Mouse (Mus musculus): ENCODE data around the gene Tnfrsf14.

The Tnfrsf14 gene

DNA sequence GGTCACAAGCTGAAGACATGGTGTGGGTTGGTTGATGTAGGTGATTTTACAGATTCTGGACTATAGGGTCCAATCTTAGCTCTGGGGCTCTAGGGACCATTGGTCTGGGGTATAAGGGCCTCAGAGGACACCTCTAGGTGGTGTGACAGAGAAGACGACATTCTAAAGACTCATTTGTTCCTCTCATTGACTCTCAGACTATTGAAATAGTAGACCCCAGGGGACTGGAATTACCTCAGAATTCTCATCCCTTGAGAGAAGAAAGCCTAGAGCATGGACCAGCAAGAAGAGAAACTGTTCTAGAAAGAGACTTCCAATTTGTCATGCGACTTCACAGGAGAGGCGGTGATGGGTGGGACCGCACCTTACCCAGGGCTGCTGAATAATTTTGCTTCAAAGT is 14.1 kb downstream of the Tnfrsf14 start:
- DNase-seq, result no peak

DNA sequence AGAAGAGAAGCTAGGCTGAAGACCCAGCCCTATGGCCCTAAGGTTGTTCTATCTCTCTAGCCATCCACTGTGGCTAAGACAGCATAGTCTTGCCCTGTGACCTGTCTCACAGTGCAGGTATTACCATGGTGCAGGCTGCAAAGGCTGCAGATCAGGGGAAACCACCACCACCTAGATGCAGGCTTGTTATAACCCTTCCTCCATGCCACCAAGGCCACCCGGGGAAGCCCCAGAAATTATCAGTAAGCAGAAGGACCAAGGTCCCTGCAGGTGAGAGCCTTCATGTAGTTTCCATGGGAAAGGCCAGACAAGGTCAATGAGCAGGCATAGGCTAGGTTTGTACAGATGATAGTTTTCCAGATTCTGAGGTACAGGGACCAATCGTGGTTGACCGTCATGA is 14.5 kb downstream of the Tnfrsf14 start:
- DNase-seq, result no peak

DNA sequence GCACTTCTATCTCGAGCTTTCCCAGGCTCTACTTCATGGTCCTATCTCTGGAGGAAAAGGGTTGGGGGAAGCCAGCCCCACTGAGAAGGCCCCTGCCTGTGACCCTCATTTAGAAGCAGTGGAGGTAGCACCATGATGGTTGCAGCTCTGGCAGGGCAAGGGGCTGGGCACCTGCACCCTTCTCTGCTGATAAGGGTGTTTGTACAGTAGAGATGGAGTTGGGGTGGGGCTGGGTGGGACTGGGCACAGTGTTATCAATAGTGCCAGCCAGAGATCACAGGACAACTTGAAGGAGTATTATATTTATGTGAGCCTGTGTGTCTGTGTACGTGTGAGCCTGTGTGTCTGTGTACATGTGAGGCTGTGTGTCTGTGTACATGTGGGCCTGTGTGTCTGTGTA is 16.7 kb downstream of the Tnfrsf14 start:
- DNase-seq, result no peak

DNA sequence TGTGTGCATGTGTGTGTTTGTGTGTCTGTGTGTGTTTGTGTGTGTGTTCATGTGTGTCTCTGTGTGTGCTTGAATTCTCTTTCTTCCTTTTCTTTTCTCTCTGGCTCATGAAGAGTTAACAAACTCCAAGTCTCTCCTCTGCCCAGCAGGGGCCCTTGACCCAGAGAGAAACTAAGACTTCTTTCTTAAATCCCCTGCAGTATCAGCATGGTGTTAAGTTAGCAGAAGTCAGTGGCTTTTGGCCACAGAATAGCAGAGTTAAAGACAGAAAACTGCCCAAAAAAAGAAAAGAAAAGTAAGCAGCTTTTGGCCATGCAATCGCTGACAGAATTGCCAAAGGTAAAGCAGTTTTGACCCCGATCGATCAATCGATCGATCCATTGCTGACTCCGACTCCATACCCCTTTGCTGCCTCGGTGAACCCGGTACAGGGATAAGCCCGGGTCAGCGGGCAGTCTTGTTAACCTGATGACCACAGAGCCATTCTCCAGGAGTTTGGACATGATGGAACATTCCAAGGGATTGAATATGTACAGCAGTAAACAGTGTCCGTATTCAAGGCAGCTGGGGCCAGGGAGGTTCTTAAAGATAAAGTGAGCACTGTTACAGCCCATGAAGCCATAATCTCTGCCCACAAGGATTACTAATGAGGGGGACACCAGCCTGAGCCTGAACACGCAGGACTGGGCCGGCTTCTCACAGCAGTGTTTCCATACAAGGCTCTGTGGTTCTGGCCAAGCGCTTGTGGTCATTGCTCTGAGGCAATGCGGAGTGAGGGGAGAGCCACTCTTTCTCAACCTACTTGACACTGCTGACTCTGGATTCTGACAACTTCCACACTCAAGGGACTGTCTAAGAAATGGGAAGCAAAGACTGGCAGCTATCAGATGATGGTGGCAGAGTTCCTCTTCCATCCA is 17.5 kb downstream of the Tnfrsf14 start:
- DNase-seq, result no peak

DNA sequence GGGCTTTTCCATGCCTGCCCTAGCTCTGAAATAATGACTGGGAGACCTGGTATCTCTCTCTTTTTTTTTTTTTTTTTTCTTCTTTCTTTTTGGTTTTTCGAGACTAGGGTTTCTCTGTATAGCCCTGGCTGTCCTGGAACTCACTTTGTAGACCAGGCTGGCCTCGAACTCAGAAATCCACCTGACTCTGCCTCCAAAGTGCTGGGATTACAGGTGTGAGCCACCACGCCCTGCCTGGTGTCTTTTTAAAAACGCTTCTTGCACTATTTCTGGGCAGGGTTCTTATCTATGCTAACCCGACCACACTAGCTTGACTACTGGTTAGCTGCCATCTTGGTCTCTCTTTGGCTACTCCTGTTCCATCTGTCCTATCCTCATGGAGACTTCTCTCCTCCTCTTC is 19.9 kb downstream of the Tnfrsf14 start:
- no peak for DNase-seq

DNA sequence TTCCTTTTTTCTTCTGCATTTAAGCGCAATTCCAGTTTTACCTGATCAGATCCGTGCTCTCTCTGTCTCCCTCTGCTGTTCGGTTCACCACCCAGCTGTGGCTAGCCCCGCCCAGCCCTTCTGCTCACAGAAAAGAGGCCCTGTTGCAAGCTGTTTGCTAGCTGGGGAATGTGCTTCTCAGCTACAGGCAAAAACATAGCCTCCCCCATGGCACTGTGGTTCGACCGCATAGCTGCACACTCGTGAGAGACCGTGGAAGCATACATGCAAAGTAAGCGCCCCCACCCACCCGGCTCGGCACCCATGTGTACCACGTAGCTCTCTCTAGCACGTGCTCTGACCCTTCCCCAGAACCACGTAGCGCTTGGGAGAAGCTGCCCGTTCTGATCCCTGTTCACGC is 20.5 kb downstream of the Tnfrsf14 start:
- DNase-seq, result peak; percentile 73

DNA sequence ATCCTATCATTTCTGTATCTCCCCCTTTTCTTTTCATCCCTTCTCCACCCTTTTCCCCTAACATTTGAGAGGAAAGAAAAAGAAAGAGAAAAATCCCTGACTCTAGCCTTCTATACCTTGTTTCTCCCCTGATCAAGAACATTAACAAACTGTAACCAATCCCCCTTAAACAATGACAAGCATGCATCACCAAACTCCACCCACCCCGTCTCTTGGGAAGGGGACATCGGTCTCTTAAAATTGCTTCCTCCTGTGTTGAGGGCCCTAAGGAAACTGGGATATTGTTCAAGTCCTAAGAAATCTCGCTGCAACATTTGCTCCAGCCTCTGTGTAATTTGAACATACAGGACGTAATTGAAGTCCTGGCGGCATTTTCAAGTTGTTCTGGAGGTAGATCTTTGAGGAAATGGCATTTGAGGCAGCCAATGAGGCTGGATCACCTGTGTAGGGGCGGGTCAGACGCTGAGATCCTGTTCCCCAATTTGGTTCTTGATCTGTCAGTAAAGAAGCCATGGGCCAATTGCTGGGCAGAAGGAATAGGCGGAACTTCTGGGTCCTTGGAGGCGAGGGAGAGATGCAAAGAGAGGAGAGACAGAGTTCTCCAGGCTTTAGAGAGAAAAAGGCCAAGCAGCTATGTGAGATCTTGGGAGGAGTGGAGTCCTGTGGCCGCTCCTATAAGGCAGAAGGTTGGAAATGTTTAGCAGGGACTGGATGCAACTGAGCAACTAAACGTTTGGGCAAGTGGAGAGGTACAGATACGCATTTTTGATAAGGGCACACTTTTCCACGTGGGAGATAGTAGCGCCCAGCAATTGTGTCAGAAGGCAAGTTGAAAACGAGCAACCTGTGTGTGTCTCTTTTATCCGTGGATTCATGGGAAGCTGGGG is 23.9 kb downstream of the Tnfrsf14 start:
- DNase-seq, result peak; percentile 65

DNA sequence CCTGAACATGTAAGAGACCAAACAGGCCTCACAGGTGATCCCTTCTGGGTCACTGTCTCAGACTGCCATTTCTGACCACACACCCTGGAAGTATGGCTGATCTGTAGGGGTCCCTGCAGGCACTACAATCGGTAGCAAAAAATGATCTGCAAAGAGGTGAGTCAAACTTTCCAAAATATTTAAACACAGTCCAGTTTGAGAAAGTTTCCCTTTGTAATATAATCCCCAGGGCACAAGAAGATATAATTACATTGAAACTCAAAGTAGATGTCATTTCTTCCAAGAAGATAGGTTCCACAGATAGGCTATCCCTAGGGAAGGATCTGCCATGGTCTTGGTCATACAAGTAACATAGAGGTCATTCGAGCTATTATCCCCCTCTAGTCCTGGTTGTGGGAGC is 26.0 kb downstream of the Tnfrsf14 start:
- no peak for DNase-seq

DNA sequence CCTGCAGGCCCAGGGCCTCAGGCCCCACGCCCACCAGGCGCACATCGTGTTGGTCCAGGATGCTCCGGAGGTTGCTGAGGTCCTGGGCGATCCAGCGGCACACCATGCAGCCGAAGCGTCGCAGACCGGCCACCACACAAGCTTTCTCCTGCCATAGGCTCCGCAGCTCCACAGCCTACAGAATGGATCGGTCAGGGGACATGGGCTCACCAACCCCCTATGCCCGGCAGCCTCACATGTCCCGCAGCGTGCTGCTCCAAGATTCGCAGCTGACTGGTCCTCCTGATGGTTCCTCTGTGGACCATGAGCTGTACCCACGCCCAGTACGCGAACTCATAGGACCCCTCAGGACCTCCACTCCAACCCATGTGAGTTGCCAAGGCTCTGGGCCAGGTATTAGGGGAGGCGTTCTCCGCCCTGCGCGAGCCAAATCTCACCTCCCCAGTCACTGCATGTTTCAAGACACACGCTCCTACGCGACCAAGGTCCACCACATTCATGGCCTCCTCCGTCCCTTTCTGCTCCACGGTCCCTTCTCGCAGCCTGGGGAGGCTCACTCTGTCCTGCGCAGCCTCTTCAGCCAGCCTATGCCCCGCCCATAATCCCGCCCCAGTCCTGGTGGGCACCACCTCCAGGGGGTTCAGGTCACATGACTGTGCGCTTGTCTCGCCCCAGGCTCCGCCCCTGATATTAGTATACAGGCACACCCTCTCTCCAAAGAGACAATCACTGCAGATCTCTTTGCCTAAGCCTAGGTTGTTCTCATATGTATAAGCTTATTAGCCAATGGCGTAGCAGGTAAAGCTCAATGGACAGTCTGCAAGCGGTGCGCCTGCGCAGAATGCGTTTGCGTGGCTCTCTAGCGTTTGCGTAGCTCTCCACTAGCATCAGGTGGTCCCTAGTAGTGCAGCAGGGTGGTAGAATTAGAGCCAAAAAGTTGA is 29.6 kb downstream of the Tnfrsf14 start, which contains the start of gene Fam213b:
Gene Fam213b, minus strand, starts transcription at position 630 of the 941 bp plus-strand sequence.
- DNase-seq, result peak; percentile 66

DNA sequence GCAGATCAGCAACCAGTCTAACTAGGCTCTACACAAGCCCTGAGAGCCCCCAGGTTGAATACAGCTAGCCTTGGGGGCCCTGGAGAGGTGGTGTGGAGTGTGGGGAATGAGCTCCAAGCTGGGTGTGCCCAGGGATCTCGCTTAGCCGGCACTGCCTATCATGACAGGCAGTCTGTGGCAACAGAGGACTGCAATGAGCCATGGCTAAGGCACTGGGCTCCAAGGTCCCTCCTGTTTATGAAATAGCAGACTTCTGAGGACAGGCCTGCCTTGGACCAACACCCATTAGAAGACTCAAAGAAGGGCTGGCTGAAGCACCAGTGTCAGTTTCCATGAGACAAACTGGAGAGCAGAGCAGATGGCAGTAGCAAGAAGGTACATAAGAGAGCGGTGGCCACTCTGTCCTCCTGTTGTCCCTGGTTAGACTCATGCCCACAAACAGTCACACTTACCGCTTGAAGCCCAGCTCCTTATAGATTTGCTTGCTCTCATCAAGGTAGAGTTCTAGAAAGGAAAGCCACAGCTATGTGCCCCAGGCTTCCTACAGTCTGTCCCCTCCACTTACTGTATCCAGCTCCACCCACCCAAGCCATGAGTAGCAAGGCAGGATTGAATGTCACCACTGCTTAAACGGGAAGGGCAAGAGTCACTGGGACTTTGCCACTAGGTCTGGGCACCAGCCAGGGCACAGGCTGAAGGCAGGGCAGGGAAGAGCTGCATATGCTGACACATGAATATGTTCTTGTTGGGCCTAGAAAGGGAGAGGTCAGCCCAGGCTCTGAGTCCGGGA is 30.5 kb downstream of the Tnfrsf14 start:
- no peak for DNase-seq

DNA sequence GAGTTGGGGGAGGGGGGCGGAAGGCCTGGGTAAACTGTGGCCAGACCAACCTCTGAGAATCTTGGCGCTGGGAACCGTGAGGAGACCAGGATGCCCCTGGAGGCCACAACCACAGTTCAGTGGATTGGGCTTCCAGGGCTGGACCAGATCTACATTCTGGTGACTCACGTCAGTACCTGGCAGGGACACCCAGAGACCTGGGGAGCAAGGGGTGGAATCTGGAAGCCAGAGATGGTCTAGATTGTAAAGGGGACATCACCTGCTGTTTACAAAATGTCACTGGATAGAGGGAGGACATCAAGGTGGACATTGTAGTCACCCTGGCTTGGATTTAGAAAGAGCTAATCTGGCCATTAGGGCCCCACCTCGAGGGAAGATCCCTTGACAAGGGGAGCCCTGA is 32.8 kb downstream of the Tnfrsf14 start:
- DNase-seq, result no peak

DNA sequence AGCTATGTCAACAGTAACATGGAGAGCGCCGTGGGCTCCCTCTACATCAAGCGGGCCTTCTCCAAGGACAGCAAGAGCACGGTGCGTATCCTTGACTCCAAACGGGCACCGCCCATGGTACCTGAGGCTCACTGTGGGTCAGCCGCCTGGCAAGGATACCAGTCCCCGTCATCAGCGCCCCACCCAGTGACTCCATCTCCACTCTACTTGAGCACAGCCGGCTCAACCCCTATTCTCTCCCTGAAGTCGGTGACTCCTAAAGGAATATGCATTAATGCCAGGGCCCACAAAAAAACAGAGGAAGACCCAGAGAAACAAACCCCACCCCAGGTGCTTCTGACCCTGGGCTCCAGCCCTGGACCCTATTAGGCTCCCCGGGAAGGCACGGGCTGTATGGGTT is 37.5 kb downstream of the Tnfrsf14 start:
- no peak for DNase-seq

DNA sequence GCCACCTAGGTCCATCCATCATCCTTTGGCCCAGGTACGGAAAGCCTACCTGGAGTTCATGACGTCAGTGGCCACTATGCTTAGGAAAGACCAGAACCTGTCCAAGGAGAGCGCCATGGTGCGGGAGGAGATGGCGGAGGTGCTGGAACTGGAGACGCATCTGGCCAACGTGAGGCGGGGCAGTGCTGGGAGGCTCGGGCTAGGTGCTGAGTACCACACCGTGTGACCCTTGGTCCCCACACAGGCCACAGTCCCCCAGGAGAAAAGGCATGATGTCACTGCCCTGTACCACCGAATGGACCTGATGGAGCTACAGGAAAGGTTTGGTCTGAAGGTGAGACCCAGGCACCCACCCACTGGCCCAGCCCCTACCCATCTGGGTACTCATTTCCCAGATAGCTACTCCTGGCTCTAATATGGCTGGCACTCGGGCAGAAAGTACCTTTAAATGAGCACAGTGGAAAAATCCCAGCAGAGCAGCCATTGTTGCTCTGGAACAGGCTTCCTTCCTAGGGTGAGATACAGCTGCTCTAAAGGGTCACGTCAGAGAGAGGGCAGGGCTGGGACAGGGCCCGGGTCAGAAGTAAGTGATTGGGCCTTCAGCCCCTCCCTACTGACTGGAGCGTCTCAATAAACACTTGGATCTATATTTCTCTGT is 40.6 kb downstream of the Tnfrsf14 start:
- no peak for DNase-seq

DNA sequence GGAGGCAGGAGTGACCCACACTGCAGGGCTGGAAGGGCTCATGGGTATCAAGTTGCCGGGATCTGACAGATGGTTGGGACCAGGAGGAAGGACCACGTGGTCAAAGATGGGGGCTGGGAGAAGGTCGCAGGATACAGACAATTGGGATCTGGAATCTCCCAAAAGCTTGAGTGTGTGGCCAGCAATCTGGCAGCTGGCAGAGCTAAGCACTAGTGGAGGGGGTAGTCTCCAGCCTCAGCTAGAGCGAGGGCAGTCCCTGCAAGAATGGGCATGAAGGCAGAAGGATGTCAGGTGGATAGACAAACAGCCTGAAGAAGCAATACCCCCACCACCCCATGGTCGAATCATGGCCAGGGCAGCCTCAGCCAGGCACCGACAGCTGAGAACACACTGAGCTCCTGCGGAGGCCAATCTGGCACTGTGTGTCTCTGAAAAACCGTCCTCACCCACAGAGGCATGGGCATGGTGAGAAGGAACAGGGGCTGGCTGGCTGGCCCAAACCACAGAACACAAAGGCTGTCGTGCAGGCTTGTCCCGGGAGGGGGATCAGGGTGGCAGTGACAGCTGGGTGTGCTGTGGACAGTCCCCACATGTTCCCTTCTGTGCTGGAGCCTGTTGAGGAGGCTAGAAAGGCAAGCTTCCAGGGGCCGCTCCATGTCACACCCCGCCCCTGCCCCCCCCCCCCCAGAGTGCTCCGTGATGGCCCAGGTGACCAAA is 41.3 kb downstream of the Tnfrsf14 start:
- DNase-seq, result no peak

DNA sequence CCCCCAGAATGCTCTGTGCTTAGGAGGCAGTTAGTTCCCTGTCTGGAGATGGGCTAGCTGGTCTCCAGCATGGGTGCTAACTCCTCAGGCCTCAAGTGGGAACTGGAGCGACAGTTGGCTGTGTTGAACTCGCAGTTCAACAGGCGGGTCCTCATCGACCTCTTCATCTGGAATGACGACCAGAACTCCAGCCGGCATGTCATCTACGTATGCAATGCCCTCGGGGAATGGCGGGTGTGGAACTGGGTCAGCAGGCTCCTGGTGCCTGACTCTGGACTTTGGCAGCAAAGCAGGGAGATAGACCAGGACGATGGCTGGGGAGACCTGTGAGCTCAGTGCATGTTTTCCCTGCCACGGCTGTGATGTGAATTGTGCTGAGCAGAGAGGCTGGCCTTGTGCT is 42.9 kb downstream of the Tnfrsf14 start:
- DNase-seq, result no peak

DNA sequence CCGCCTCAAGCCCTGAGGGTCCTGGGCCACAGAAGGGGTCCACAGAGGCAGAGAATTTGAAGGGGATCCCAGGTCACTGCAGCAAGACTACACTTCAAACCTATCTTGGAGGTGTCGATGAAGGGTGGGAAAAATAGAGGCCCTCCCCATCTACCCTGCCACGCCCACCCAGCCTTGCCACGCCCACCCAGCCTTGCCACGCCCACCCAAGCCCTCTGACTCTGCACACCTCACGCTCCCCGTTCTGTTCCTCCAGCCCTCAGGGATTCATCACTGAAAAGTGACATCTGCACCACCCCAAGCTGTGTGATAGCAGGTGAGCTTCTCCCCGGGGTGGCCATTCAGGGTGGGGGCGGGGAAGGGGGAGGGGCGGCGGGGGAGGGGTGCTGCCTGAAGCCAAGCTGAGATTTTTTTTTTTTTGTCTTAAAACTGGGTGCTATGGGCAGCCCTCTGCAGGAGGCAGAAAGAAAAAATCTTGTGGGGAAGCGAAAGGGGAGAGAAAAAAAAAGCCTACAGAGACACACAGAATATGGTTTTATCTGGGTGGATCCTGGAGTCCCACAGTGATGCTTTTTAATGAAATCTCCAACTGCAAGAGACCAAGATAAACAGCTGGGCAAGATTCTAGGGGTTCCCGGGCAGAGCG is 46.2 kb downstream of the Tnfrsf14 start:
- no peak for DNase-seq

DNA sequence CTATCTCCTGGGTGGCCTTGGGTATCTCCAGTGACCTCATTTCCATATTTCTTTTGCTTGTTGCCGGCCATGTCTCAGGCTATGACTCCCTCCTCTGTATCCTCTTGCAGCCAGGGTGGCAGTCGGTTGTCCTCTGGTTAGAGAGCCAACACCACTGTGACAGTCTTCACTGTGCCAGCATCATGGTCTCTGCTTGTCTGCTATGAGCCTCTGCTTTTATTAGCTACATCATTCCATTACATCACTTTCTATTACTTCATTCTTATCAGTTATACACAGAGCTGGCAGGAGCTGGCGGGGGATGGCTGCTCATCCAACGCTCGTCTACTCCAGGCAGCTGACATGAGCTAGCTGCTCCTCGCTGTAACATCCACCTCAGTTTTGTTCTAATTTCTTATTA is 47.6 kb downstream of the Tnfrsf14 start:
- no peak for DNase-seq

DNA sequence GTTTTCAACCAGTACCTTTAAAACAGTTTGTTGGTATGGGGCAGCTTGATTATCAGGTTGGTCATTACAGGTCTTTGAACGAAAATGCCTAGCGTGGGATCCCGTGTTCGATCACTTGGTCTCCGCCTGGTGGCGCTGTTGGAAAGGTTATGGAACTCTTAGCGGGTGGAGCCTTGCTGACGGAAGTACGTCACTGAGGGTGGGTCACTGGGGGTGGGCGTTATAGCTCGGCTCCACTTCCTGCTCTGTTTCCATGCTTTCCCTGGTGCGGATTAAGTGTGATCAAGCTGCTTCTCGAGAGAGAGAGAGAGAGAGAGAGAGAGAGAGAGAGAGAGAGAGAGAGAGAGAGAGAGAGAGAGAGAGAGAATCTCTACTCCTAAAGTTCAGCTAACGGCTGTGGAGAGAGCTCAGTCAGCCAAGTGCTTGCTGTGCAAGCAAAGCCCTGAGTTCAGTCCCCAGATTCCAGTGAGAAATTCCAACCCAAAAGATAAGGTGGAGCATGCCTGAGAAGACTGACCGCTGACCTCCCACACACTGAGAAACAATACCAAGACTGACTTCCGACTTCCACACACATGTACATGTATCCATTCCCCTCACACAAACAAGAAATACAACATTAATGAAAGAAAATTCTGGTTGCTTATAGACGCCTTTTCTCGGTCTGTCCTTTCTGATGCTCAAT is 50.4 kb downstream of the Tnfrsf14 start:
- DNase-seq, result peak; percentile 98

DNA sequence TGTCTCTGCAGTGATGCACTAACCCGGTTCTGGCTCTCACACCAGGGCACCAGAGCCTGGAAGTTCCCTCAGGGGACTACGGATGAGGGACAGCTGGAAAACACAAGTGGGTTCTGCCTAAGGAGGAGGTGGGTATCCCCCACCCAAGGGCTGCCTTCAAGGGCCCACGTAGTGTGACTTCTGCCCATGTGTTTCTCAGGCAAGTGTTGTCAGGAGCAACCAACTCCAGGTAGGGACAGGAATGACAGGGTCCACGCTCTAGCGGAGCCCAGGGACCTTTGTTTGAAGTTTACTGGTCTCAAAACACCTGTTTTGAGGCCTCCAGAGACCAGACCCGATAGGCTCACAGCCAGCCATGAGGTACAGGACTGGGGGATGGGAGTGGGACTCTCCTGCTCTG is 55.2 kb downstream of the Tnfrsf14 start:
- DNase-seq, result no peak
